8 mouse cellular contexts compared by ENCODE assay signal in genomic region chr4:26345741-26346442, GRCm38 (mm10). TPM values are rescaled to one million over a fixed set of nuclear protein-coding genes. Genes with fewer than 3 reads are reported as not detected.
DNase-seq lines count a peak whose midpoint lies in the region; ATAC-seq and TF ChIP-seq lines count a peak whose summit lies in the region.

No protein-coding gene starts in this region.

- ATAC-seq in forebrain, embryonic 12.5 days (ENCODE audit: low FRiP score): 0 out of 2 replicates have a peak, but pooled peaks have one; percentile 7
- ATAC-seq in kidney, embryonic 14.5 days (ENCODE audit: low FRiP score, low TSS enrichment): peak; percentile 21; the same call in 1 of the 2 replicates
- 0 out of 2 replicates have a peak, but pooled peaks have one; percentile 10 for ATAC-seq in midbrain, embryonic 14.5 days (ENCODE audit: low FRiP score, low TSS enrichment)

- no peaks in the 10 kb centered on the region for H3K27me3 ChIP-seq in forebrain, embryonic 12.5 days
- H3K27me3 ChIP-seq in kidney, embryonic 14.5 days (ENCODE audit: control insufficient read depth, insufficient read depth, low read length): no peaks in the 10 kb centered on the region
- H3K27me3 ChIP-seq in midbrain, embryonic 14.5 days (ENCODE audit: control insufficient read depth, insufficient read depth, low read length): no peaks in the 10 kb centered on the region

- no peak for DNase-seq in lung, adult 2 months
- no peak for DNase-seq in lung, postnatal 25 days (ENCODE audit: low spot score)
- DNase-seq in ZHBTc4 (ENCODE audit: low read depth, low spot score): peak; percentile 40
- no peak for DNase-seq in midbrain, embryonic 14.5 days
- DNase-seq in retina, postnatal 1 day: no peak
- no peak for DNase-seq in layer of hippocampus, adult 18-20 months (ENCODE audit: low spot score in 2 of 2)

- H3K27ac ChIP-seq in forebrain, embryonic 12.5 days: peak overlapping the region; percentile 86
- H3K27ac ChIP-seq in kidney, embryonic 14.5 days (ENCODE audit: low read depth, low read length): peak overlapping the region; percentile 93
- H3K27ac ChIP-seq in midbrain, embryonic 14.5 days (replicated peaks; ENCODE audit: low read depth, low read length): peak overlapping the region; percentile 86

- TF ChIP-seq CTCF in lung, adult 2 months (IDR thresholded peaks at IDR 0.05; ENCODE audit: insufficient read depth, low read length): no peak

- 1% methylated on average over 16 of the region's 16 CpGs for WGBS in lung, adult 2 months
- 3% methylated on average over 16 of the region's 16 CpGs for WGBS in forebrain, embryonic 12.5 days
- 1% methylated on average over 16 of the region's 16 CpGs for WGBS in kidney, embryonic 14.5 days
- WGBS in midbrain, embryonic 14.5 days: 2% methylated on average over 16 of the region's 16 CpGs

- no peak for TF ChIP-seq POLR2A in lung, adult 2 months (IDR thresholded peaks at IDR 0.05; ENCODE audit: borderline replicate concordance, extremely low read depth, low read depth, low read length)

- no peaks in the 10 kb centered on the region; the same call in 1 of the 2 replicates for H3K4me1 ChIP-seq in lung, adult 2 months (ENCODE audit: control insufficient read depth, insufficient read depth, low read length)
- H3K4me1 ChIP-seq in forebrain, embryonic 12.5 days: peaks cover 8% of the 10 kb centered on the region
- no peaks in the 10 kb centered on the region for H3K4me1 ChIP-seq in kidney, embryonic 14.5 days (ENCODE audit: control insufficient read depth, insufficient read depth, low read length)
- H3K4me1 ChIP-seq in midbrain, embryonic 14.5 days (ENCODE audit: control insufficient read depth, insufficient read depth, low read length): peaks cover 4% of the 10 kb centered on the region

- H3K9me3 ChIP-seq in forebrain, embryonic 12.5 days: no peaks in the 10 kb centered on the region
- H3K9me3 ChIP-seq in kidney, embryonic 14.5 days (ENCODE audit: control insufficient read depth, low read length): no peaks in the 10 kb centered on the region
- H3K9me3 ChIP-seq in midbrain, embryonic 14.5 days (ENCODE audit: control insufficient read depth, low read length): no peaks in the 10 kb centered on the region

- H3K4me2 ChIP-seq in forebrain, embryonic 12.5 days: peak overlapping the region; percentile 59
- peak overlapping the region; percentile 62 for H3K4me2 ChIP-seq in kidney, embryonic 14.5 days (replicated peaks; ENCODE audit: low read depth, low read length)
- peak overlapping the region; percentile 66 for H3K4me2 ChIP-seq in midbrain, embryonic 14.5 days (ENCODE audit: low read length)

- H3K9ac ChIP-seq in forebrain, embryonic 12.5 days: peak overlapping the region; percentile 80
- H3K9ac ChIP-seq in kidney, embryonic 14.5 days (ENCODE audit: low read depth, low read length): peak overlapping the region; percentile 91
- peak overlapping the region; percentile 84 for H3K9ac ChIP-seq in midbrain, embryonic 14.5 days (replicated peaks; ENCODE audit: low read length)

- peak overlapping the region; percentile 91 for H3K4me3 ChIP-seq in lung, adult 2 months (replicated peaks; ENCODE audit: extremely low read depth, low read depth, low read length)
- peak overlapping the region; percentile 80 for H3K4me3 ChIP-seq in forebrain, embryonic 12.5 days (replicated peaks)
- peak overlapping the region; percentile 78 for H3K4me3 ChIP-seq in kidney, embryonic 14.5 days (ENCODE audit: low read length)
- peak overlapping the region; percentile 54 for H3K4me3 ChIP-seq in midbrain, embryonic 14.5 days (replicated peaks; ENCODE audit: low read depth, low read length)

- no peaks in the 10 kb centered on the region for H3K36me3 ChIP-seq in forebrain, embryonic 12.5 days (replicated peaks)
- H3K36me3 ChIP-seq in kidney, embryonic 14.5 days (ENCODE audit: control insufficient read depth, insufficient read depth, low read length): no peaks in the 10 kb centered on the region
- no peaks in the 10 kb centered on the region for H3K36me3 ChIP-seq in midbrain, embryonic 14.5 days (ENCODE audit: control insufficient read depth, insufficient read depth, low read length)

RNA-seq across cellular contexts. Expression of gene Manea, which starts 0.8 kb away (rescaled TPM):
- 15.3 and 19.9 TPM in 2 replicates for polyA plus RNA-seq in lung, adult 2 months (2012; rRNA removed)
- 20.4 and 20.5 TPM in 2 replicates for polyA plus RNA-seq in forebrain, embryonic 12.5 days (2016; fragmentation: Nextera tagmentation; extraction: Ambion mirVana)
- polyA plus RNA-seq in kidney, embryonic 14.5 days (2014; fragmentation: Nextera tagmentation; extraction: Ambion mirVana): 12.2 and 25.5 TPM in 2 replicates
- polyA plus RNA-seq in midbrain, embryonic 14.5 days (2014; fragmentation: Nextera tagmentation; extraction: Ambion mirVana): 17.8 and 19.9 TPM in 2 replicates
- 10 to 100 TPM; 28.1 to 32.0 TPM for total RNA-seq in layer of hippocampus, adult 18-20 months (2021)
